Mouse (Mus musculus): ENCODE results near the gene Serpinc1.
"Not testable (repeated sequence)": the region's sequence is repeated elsewhere in the genome, so short reads cannot be mapped to it uniquely, and the experiment has no call there.

The Serpinc1 gene

GRCm38 (mm10) chr1:161025410-161026210 is 47.2 kb downstream of the Serpinc1 start:
- no peak for DNase-seq

DNA sequence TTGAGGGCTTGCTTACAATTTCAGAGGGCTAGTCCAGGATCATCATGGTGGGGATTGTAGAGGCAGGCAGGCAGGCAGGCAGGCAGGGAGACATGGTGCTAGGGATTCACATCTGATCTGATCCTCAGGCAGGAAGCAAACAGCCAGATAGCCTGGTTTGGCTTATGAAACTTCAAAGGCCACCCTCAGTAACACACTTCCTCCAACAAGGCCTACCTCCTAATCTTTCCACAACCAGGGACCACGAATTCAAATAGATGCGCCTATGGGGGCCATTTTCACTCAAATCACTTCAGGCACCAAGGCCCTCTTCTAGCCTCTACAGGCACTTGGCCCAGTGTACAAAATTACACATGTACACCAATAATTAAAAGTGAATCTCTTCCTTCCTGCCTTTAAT is 48.8 kb downstream of the Serpinc1 start:
- DNase-seq = no peak

DNA sequence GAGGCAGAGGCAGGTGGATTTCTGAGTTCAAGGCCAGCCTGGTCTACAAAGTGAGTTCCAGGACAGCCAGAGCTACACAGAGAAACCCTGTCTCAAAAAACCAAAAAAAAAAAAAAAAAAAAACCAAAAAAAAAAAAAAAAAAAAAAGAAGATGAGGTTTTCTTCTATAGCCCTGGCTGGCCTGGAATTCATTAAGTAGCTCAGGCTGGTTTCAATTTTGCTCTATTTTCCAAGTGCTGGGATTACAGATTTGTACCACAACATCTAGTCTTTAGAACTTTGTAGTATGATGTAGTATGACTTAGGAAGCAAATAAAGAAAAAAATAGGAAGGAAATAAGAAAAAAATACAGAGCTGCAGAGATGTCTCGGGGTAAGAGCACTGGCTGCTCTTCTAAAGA is 50.0 kb downstream of the Serpinc1 start:
- DNase-seq = not testable (repeated sequence)

DNA sequence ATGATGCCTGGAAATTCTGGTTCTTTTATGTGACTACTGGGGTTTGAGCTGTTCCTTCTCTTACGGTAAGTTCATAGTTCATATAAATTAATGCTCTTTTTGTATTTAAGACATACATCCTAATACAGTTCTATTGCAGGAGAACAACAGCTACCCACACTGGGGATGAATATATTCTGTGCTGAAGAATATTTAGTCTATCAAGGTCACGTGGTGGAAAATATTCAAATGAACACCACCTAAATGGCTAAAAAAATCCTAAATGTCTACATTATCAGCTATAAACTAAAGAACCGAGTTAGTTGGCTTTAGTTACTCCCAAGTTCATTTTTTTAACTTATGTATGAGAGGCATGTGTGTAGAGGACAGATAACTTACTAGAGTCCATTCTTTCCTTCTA is 51.7 kb downstream of the Serpinc1 start:
- DNase-seq = no peak

- DNase-seq = no peak
Measured at GRCm38 (mm10) chr1:161031881-161032280, 53.5 kb downstream of the Serpinc1 start.

DNA sequence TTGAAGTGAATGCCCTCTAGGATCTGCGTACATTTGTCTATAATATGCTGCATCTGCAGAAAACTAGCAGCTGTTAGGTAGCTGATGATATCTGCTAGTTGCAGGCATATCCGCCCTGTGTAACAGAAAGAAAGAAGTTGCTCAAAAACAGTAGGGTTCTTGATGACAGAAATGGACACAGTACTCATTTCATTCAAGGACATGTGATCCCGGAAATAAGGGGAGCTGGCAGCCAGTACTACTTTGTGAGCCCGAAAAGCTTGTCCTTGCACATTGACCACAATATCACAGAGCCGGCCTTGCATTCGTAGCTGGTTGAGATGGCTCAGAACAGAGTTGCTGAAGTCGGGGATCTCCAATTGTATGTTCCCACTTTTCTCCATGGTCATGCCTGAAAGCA is 54.0 kb downstream of the Serpinc1 start:
- DNase-seq = peak in 1 of 2 experiments; percentile 28

- no peak for DNase-seq
Measured at GRCm38 (mm10) chr1:161033856-161034434, 55.6 kb downstream of the Serpinc1 start.

DNA sequence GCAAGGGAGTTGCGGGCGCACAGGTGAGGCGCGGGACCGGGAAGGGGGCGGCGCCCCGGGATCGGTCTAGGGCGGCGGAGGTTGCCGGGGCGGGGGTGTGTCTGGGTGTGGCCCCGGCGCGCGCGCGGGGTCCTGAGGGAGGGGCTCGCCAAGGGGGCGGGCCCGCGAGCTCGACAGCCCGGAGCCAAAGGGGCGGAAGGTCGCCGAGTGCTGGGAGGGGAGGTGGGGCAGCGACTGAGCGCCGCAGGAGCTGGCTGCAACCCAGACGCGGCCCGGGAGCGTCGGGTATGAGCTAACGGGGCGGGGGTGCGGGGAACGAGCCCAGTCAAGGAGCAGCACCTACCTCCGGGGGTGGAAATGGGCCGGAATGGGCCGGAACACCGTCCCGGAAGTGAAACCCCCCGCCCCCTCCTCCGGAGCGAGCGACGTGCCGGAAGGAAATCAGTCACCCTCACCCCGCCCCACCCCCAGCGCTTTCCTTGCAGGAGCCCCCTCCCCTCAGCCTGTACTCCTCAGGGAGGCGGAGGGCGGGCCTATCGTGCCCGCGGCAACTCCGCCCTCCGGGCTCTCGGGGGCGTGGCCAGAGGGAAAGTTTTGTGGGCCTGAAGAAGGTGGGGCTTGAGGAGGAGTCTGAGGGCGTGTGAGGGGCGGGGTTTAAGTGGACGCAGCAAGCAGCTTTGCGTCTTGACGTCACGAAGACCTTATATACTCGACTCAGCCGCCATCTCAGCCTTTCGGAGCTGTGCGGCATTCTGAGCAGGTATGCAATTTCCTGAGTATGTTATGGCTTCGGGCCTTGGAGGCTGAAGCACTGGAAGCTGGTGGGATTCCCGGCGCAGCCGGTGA is 56.3 kb downstream of the Serpinc1 start, which contains the start of gene Zbtb37:
Zbtb37 (minus strand) TSS at position 415 of the 846 bp plus-strand sequence.
- DNase-seq = peak; percentile 99

DNA sequence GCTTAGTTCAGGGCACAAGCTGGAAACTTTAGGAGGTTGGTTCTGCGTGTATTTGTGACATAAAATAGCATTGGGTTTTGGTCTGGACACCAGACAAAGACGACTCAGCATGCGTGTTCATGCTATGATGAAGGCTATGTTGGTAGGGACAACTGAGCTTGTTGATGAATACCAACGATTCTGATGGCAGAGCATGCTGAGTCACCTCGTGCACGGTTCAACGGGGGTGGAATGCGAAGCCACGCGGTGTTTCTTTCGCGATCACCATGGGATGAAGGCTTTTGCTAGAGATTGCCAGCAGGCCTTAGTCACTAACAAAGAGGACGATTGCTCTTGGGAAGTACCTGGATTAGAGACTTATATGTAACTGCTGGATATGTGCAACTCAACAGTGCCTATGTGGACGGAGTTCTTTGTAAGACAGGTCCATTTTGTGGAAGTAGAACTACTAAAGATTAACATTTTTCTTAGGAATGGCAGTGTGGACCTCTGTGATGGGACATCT is 56.9 kb downstream of the Serpinc1 start:
- peak; percentile 23 to 54 for DNase-seq

- peak; percentile 19 to 33 for DNase-seq
Measured at GRCm38 (mm10) chr1:161035786-161036404, 57.5 kb downstream of the Serpinc1 start.

- no peak for DNase-seq
Measured at GRCm38 (mm10) chr1:161036411-161036841, 58.0 kb downstream of the Serpinc1 start.

GRCm38 (mm10) chr1:161037026-161037425 is 58.6 kb downstream of the Serpinc1 start:
- no peak for DNase-seq

DNA sequence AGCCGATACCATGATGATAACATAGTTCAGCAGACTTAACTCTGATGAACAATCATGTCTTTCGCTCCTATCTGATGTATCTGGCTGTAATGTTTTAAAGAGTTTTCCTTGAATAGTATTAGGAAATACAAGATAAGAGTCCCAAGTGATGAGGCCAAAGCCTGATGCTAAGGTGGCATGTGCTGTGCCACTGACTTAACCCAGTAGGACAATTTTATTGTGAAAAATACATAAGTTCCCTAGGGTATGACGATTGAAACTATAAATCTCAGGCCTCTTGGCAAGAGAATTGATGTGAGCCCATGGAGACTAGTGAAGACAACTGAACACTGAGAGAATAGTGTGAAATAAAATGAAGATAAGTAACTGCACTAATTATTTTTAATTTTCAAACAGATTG is 59.2 kb downstream of the Serpinc1 start:
- DNase-seq = no peak

DNA sequence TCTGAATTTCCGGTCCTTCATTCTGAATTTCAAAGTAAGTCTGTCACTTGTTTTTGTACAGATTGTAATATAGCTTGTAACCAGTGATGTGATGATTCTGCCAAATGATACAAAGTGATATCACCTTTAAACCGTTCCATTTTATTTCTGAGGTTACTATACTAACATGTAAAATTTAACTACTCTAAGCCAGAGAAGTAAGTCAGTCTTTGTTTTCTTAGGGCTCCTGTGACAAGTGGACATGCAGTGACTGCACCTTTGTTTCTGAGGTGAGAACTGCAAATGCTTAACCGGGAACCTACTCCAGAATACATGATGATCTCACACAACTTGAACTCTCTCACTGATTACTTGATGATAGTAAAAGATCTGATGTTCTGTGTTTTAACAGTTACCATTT is 59.6 kb downstream of the Serpinc1 start:
- DNase-seq = no peak

- DNase-seq = no peak
Measured at GRCm38 (mm10) chr1:161038968-161039721, 60.8 kb downstream of the Serpinc1 start.

DNA sequence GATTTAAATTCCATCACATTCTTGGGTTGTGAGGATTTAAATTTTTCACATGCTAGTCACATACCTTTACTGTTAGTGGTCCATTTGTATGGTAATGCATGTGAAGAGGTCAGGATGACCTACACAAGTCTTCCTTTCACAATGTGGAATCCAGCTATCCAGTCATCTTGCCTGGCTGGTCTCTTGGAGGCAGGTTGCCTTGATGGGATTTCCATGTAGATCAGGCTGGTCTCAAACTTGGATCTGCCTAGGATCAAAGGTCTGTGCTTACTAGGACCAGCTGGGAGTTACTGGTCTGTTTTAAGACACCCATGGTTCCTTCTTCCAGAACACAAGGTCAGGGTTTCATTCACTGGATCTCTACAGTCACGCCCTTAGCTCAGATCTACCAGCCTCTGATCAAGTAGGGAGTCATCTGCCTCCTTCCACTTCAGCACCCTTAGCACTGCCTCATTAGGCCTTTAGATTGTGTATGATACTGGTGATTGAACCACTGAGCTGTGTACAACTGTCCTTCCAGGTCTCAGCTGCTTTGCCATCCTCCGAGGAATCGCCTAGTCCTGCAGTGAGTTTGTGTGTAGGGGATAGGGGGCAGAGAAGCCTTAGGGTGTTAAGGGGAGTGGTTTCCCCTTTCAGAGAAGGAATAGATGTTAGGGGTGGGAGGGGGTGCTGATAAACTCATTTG is 61.5 kb downstream of the Serpinc1 start:
- DNase-seq = peak in 1 of 2 experiments; percentile 5

DNA sequence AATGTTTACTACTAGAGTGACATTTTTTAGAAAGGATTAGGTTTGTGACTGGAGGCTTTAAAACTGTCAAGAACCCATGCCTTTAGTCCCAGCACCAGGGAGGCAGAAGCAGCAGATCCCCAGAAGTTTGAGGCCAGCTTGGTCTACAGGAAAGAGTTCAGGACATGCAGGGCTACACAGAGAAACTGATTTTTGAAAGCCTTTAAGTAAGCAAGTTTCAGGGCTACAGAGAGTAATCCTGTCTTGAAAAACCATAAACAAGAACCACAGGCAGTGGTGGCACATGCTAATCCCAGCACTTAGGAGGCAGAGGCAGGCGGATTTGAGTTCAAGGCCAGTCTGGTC is 62.0 kb downstream of the Serpinc1 start:
- no peak for DNase-seq

DNA sequence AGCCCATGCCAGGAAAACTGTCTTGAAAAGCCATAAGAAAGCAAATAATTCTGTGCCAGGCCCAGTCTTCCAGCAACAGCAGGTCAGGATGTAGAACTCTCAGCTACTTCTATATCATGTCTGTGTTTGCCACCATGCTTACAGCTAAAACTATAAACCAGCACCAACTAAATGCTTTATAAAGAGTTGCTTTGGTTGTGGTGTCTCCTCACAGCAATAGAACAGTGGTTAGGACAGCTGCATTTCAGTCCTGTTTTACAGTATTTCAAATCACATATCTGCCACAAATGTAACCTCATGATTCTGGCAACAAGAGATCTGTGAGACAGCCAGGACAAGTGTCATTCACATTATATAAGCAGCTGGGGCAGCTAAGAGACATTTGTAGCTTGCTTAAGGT is 62.5 kb downstream of the Serpinc1 start:
- no peak for DNase-seq

DNA sequence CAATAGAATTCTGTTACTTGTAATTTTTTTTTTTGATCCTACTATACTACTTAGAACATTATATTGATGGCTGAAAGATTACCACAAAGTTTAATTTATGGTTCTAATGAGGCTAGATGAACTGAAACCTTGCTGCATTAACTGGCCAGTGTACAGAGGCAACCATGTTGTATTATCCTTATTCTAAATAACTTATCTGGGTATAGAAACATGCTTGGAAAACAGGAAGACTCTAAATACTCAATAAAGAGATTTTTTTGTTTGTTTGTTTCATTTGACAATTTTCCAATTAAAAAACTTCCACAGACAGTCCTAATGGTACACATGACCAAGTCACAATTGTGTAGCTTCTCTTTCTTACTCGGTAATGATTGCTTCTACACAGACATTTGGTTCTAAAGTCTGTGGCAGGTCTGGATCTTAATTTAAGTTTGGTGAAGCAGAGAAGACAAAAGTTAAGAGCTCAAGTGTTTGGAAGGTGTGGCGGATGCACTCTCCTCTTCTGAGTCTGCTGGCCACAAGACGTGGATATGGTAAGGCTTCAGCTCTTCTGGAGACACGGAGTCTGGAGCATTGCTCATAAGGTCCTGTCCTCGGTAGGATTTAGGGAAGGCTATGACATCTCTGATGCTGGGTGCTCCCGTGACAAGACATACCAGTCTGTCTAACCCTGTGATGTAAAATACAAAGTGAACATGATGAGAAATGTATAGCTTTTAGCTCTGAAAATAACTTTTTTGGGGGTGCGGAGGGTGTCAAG is 63.1 kb downstream of the Serpinc1 start:
- DNase-seq = no peak

- no peak for DNase-seq
Measured at GRCm38 (mm10) chr1:161046972-161047371, 68.6 kb downstream of the Serpinc1 start.

Data from kidney, postnatal 36 days (tissue).